Mouse (Mus musculus): ENCODE measurements around the gene Snx9. TPM values are rescaled to one million over a fixed set of nuclear protein-coding genes. Genes with fewer than 3 reads are reported as not detected.

The Snx9 gene
- 12.4 and 13.1 TPM in 2 replicates for polyA plus RNA-seq (2012; rRNA removed)

- Histone ChIP-seq H3K27ac (ENCODE audit: insufficient read depth, low read length) (peak within 1 kb of the TSS; percentile 95), H3K4me1 (ENCODE audit: control insufficient read depth, insufficient read depth, low read length) (no peaks in the 10 kb centered on the region; the same call in 1 of the 2 replicates), H3K4me3 (ENCODE audit: insufficient read depth, low read length) (peak within 1 kb of the TSS; percentile 52)
- no peak for TF ChIP-seq POLR2A (IDR thresholded peaks at IDR 0.05; ENCODE audit: extremely low read depth, insufficient read depth, low read length)
- TF ChIP-seq CTCF (IDR thresholded peaks at IDR 0.05; ENCODE audit: extremely low read depth, insufficient read depth, low read length) = no peak
These were observed at the start of gene Snx9 for GRCm38 (mm10) chr17:5841128-5841942. Gene Snx9 (plus strand): TSS chr17:5841329.

GRCm38 (mm10) chr17:5792164-5792791 is 48.9 kb upstream of the Snx9 start:
- TF ChIP-seq CTCF (IDR thresholded peaks at IDR 0.05; ENCODE audit: extremely low read depth, insufficient read depth, low read length) (no peak), POLR2A (IDR thresholded peaks at IDR 0.05; ENCODE audit: extremely low read depth, insufficient read depth, low read length) (no peak)
- Histone ChIP-seq H3K4me3 (ENCODE audit: insufficient read depth, low read length) (no peak overlapping the region), H3K27ac (ENCODE audit: insufficient read depth, low read length) (no peak overlapping the region), H3K4me1 (ENCODE audit: control insufficient read depth, insufficient read depth, low read length) (no peaks in the 10 kb centered on the region)

- Histone ChIP-seq H3K4me1 (ENCODE audit: control insufficient read depth, insufficient read depth, low read length) (no peaks in the 10 kb centered on the region), H3K27ac (ENCODE audit: insufficient read depth, low read length) (no peak overlapping the region), H3K4me3 (ENCODE audit: insufficient read depth, low read length) (no peak overlapping the region)
- TF ChIP-seq POLR2A (IDR thresholded peaks at IDR 0.05; ENCODE audit: extremely low read depth, insufficient read depth, low read length) (no peak), CTCF (IDR thresholded peaks at IDR 0.05; ENCODE audit: extremely low read depth, insufficient read depth, low read length) (no peak)
These were observed 47.5 kb upstream of the Snx9 start for GRCm38 (mm10) chr17:5793593-5793992.

GRCm38 (mm10) chr17:5794276-5794675 is 46.9 kb upstream of the Snx9 start:
- Histone ChIP-seq H3K4me1 (ENCODE audit: control insufficient read depth, insufficient read depth, low read length) (no peaks in the 10 kb centered on the region), H3K4me3 (ENCODE audit: insufficient read depth, low read length) (no peak overlapping the region), H3K27ac (ENCODE audit: insufficient read depth, low read length) (no peak overlapping the region)
- TF ChIP-seq CTCF (IDR thresholded peaks at IDR 0.05; ENCODE audit: extremely low read depth, insufficient read depth, low read length) (no peak), POLR2A (IDR thresholded peaks at IDR 0.05; ENCODE audit: extremely low read depth, insufficient read depth, low read length) (no peak)

GRCm38 (mm10) chr17:5795369-5795768 is 45.8 kb upstream of the Snx9 start:
- Histone ChIP-seq H3K4me3 (ENCODE audit: insufficient read depth, low read length) (no peak overlapping the region), H3K4me1 (ENCODE audit: control insufficient read depth, insufficient read depth, low read length) (no peaks in the 10 kb centered on the region), H3K27ac (ENCODE audit: insufficient read depth, low read length) (no peak overlapping the region)
- TF ChIP-seq CTCF (IDR thresholded peaks at IDR 0.05; ENCODE audit: extremely low read depth, insufficient read depth, low read length) (no peak), POLR2A (IDR thresholded peaks at IDR 0.05; ENCODE audit: extremely low read depth, insufficient read depth, low read length) (no peak)

- Histone ChIP-seq H3K4me3 (ENCODE audit: insufficient read depth, low read length) (no peak overlapping the region), H3K27ac (ENCODE audit: insufficient read depth, low read length) (no peak overlapping the region), H3K4me1 (ENCODE audit: control insufficient read depth, insufficient read depth, low read length) (no peaks in the 10 kb centered on the region)
- TF ChIP-seq CTCF (IDR thresholded peaks at IDR 0.05; ENCODE audit: extremely low read depth, insufficient read depth, low read length) (peak; percentile 100), POLR2A (IDR thresholded peaks at IDR 0.05; ENCODE audit: extremely low read depth, insufficient read depth, low read length) (no peak)
These were observed 45.3 kb upstream of the Snx9 start for GRCm38 (mm10) chr17:5795878-5796277.

- Histone ChIP-seq H3K4me1 (ENCODE audit: control insufficient read depth, insufficient read depth, low read length) (no peaks in the 10 kb centered on the region), H3K4me3 (ENCODE audit: insufficient read depth, low read length) (no peak overlapping the region), H3K27ac (ENCODE audit: insufficient read depth, low read length) (no peak overlapping the region)
- TF ChIP-seq POLR2A (IDR thresholded peaks at IDR 0.05; ENCODE audit: extremely low read depth, insufficient read depth, low read length) = no peak
- TF ChIP-seq CTCF (IDR thresholded peaks at IDR 0.05; ENCODE audit: extremely low read depth, insufficient read depth, low read length) = no peak
These were observed 43.9 kb upstream of the Snx9 start for GRCm38 (mm10) chr17:5797124-5797760.

- TF ChIP-seq POLR2A (IDR thresholded peaks at IDR 0.05; ENCODE audit: extremely low read depth, insufficient read depth, low read length) = no peak
- no peak for TF ChIP-seq CTCF (IDR thresholded peaks at IDR 0.05; ENCODE audit: extremely low read depth, insufficient read depth, low read length)
- Histone ChIP-seq H3K4me3 (ENCODE audit: insufficient read depth, low read length) (no peak overlapping the region), H3K27ac (ENCODE audit: insufficient read depth, low read length) (no peak overlapping the region), H3K4me1 (ENCODE audit: control insufficient read depth, insufficient read depth, low read length) (no peaks in the 10 kb centered on the region)
These were observed 42.8 kb upstream of the Snx9 start for GRCm38 (mm10) chr17:5798221-5798801.

GRCm38 (mm10) chr17:5798900-5799299 is 42.2 kb upstream of the Snx9 start:
- TF ChIP-seq CTCF (IDR thresholded peaks at IDR 0.05; ENCODE audit: extremely low read depth, insufficient read depth, low read length) (no peak), POLR2A (IDR thresholded peaks at IDR 0.05; ENCODE audit: extremely low read depth, insufficient read depth, low read length) (no peak)
- no peaks in the 10 kb centered on the region for H3K4me1 ChIP-seq (ENCODE audit: control insufficient read depth, insufficient read depth, low read length)
- no peak overlapping the region for H3K27ac ChIP-seq (ENCODE audit: insufficient read depth, low read length)
- H3K4me3 ChIP-seq (ENCODE audit: insufficient read depth, low read length) = no peak overlapping the region
